Comparison of ENCODE assay signal across 8 mouse cellular contexts in the genomic region with DNA sequence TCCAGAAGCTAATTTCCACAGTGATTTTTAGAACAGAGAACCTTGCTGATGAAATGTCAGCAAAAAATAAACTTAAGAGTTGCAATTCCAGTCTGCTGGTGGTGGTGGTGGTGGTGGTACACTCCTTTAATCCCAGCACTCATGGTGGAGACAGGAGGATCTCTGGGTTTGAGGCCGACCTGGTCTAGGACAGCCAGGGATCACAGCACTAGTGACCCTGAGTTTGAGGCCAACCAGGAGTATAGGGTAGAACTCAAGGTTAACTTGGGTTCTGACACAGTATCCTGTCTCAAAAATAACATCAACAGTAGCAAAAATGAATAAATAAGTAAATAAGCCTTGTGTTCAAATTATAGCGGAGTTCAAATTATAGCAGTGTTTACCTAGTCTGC. TPM values are rescaled to one million over a fixed set of nuclear protein-coding genes. Genes with fewer than 3 reads are reported as not detected.
A peak's percentile ranks its signal among the peaks of the same experiment; 100 is the strongest.
DNase-seq lines count a peak whose midpoint lies in the region; ATAC-seq and TF ChIP-seq lines count a peak whose summit lies in the region.

No protein-coding gene starts in this region.

- peaks cover 3% of the 10 kb centered on the region; the same call in 1 of the 2 replicates for H3K36me3 ChIP-seq in heart, adult 2 months (ENCODE audit: control insufficient read depth, insufficient read depth, low read length)
- H3K36me3 ChIP-seq in CH12.LX (replicated peaks in 1 of 2; ENCODE audit: control insufficient read depth in 1 of 2, insufficient read depth in 1 of 2, low read length in 1 of 2), result peaks cover 0 to 8% of the 10 kb centered on the region in 2 experiments
- no peaks in the 10 kb centered on the region for H3K36me3 ChIP-seq in forebrain, embryonic 16.5 days (ENCODE audit: control insufficient read depth, insufficient read depth)
- H3K36me3 ChIP-seq in liver, embryonic 14.5 days (replicated peaks; ENCODE audit: control insufficient read depth, insufficient read depth, low read depth), result no peaks in the 10 kb centered on the region

- TF ChIP-seq EP300 in heart, adult 2 months (IDR thresholded peaks at IDR 0.05; ENCODE audit: insufficient read depth, low read depth, low read length), result no peak
- no peak for TF ChIP-seq EP300 in CH12.LX (IDR thresholded peaks at IDR 0.05; ENCODE audit: low read length)
- no peak for TF ChIP-seq EP300 in liver, embryonic 14.5 days (IDR thresholded peaks at IDR 0.05; ENCODE audit: low read depth)

- 53% methylated on average over 2 of the region's 2 CpGs for WGBS in heart, adult 2 months
- 54% methylated on average over 2 of the region's 2 CpGs for WGBS in forebrain, embryonic 16.5 days
- 50% methylated on average over 2 of the region's 2 CpGs for WGBS in liver, embryonic 14.5 days (ENCODE audit: insufficient replicate concordance)

- no peak for TF ChIP-seq RAD21 in CH12.LX (IDR thresholded peaks at IDR 0.05; ENCODE audit: low read depth, low read length)

- in situ Hi-C loops in CH12.LX (cut with MboI; ENCODE audit: low pct_ligation_motif_present, low pct_unique_long_range_greater_than_20kb, low sequenced_read_pairs), result no loop called here

- peaks cover 4% of the 10 kb centered on the region for H3K4me1 ChIP-seq in heart, adult 2 months (ENCODE audit: control insufficient read depth, insufficient read depth, low read length)
- peaks cover 2 to 18% of the 10 kb centered on the region in 2 experiments; a peak in 3 of 4 replicates for H3K4me1 ChIP-seq in CH12.LX (ENCODE audit: control insufficient read depth in 1 of 2, insufficient read depth in 2 of 2)
- H3K4me1 ChIP-seq in forebrain, embryonic 16.5 days (replicated peaks; ENCODE audit: control insufficient read depth, insufficient read depth, low read length), result peaks cover 18% of the 10 kb centered on the region
- peaks cover 3 to 12% of the 10 kb centered on the region in 2 experiments; a peak in 3 of 4 replicates for H3K4me1 ChIP-seq in liver, embryonic 14.5 days (replicated peaks; ENCODE audit: control insufficient read depth in 2 of 2, insufficient read depth in 2 of 2, low read length in 1 of 2)

- H3K27ac ChIP-seq in heart, adult 2 months, result peak overlapping the region; percentile 88
- peak overlapping the region; percentile 40; the same call in 1 of the 2 replicates for H3K27ac ChIP-seq in CH12.LX (ENCODE audit: insufficient read depth, low read depth)
- no peak overlapping the region for H3K27ac ChIP-seq in forebrain, embryonic 16.5 days (ENCODE audit: low read length)
- no peak overlapping the region; the same call in 1 of the 2 replicates for H3K27ac ChIP-seq in liver, embryonic 14.5 days

- TF ChIP-seq CTCF in heart, adult 2 months (IDR thresholded peaks at IDR 0.05), result no peak
- TF ChIP-seq CTCF in CH12.LX (conservative IDR thresholded peaks at IDR 0.05 in 1 of 2, IDR thresholded peaks at IDR 0.05 in 1 of 2; ENCODE audit: low read depth in 2 of 2, low read length in 2 of 2), result no peak
- TF ChIP-seq CTCF in liver, embryonic 14.5 days (IDR thresholded peaks at IDR 0.05; ENCODE audit: low read depth), result no peak

- no peak for TF ChIP-seq POLR2A in heart, adult 2 months (IDR thresholded peaks at IDR 0.05; ENCODE audit: insufficient read depth, low read depth, low read length)
- TF ChIP-seq POLR2A in CH12.LX (IDR thresholded peaks at IDR 0.05; ENCODE audit: low read depth, low read length), result no peak

- H3K4me3 ChIP-seq in heart, adult 2 months, result peak overlapping the region; percentile 68; the same call in 1 of the 2 replicates
- peak overlapping the region; percentile 19 to 80 (median 69) for H3K4me3 ChIP-seq in CH12.LX (replicated peaks in 1 of 3; ENCODE audit: low read depth in 2 of 3, low read length in 2 of 3, poor library complexity in 1 of 3)
- no peak overlapping the region; the same call in 1 of the 2 replicates for H3K4me3 ChIP-seq in forebrain, embryonic 16.5 days (replicated peaks; ENCODE audit: low read length)
- peak overlapping the region; percentile 85 to 91; a peak in 2 of 4 replicates for H3K4me3 ChIP-seq in liver, embryonic 14.5 days (ENCODE audit: insufficient read depth in 1 of 2, low read depth in 2 of 2, low read length in 2 of 2)

- ATAC-seq in forebrain, embryonic 16.5 days, result no peak
- no peak for ATAC-seq in liver, embryonic 14.5 days (ENCODE audit: insufficient read depth)

- H3K9me3 ChIP-seq in CH12.LX (replicated peaks; ENCODE audit: low read length), result no peaks in the 10 kb centered on the region
- no peaks in the 10 kb centered on the region for H3K9me3 ChIP-seq in forebrain, embryonic 16.5 days (ENCODE audit: control insufficient read depth, low read length)
- H3K9me3 ChIP-seq in liver, embryonic 14.5 days (ENCODE audit: control insufficient read depth, low read length), result no peaks in the 10 kb centered on the region

- H3K79me2 ChIP-seq in heart, adult 2 months (replicated peaks; ENCODE audit: control insufficient read depth, insufficient read depth, low read length), result peaks cover 4% of the 10 kb centered on the region
- H3K79me2 ChIP-seq in CH12.LX (replicated peaks; ENCODE audit: control insufficient read depth, extremely low read depth, insufficient read depth, poor library complexity, severe bottlenecking), result peaks cover 13% of the 10 kb centered on the region

- dilution Hi-C loops in CH12.LX (cut with MboI; ENCODE audit: extremely low pct_ligation_motif_present, extremely low pct_unique_long_range_greater_than_20kb, low sequenced_read_pairs), result no loop called here

- H3K9ac ChIP-seq in heart, adult 2 months (ENCODE audit: low read depth, low read length), result peak overlapping the region; percentile 31; the same call in 1 of the 2 replicates
- H3K9ac ChIP-seq in CH12.LX (ENCODE audit: insufficient read depth, low read depth), result peak overlapping the region; percentile 95
- H3K9ac ChIP-seq in forebrain, embryonic 16.5 days (replicated peaks; ENCODE audit: low read depth, low read length), result no peak overlapping the region
- peak overlapping the region; percentile 76 for H3K9ac ChIP-seq in liver, embryonic 14.5 days (replicated peaks)

- peak overlapping the region; percentile 98 for H3K4me2 ChIP-seq in CH12.LX (ENCODE audit: insufficient read depth, low read depth, poor library complexity, severe bottlenecking)
- peak overlapping the region; percentile 66 for H3K4me2 ChIP-seq in forebrain, embryonic 16.5 days (ENCODE audit: low read length)
- peak overlapping the region; percentile 74 for H3K4me2 ChIP-seq in liver, embryonic 14.5 days (ENCODE audit: low read depth)

- no peaks in the 10 kb centered on the region for H3K27me3 ChIP-seq in heart, adult 2 months (ENCODE audit: control insufficient read depth, insufficient read depth, low read length)
- no peaks in the 10 kb centered on the region for H3K27me3 ChIP-seq in CH12.LX (replicated peaks)
- no peaks in the 10 kb centered on the region for H3K27me3 ChIP-seq in forebrain, embryonic 16.5 days (replicated peaks; ENCODE audit: control insufficient read depth, insufficient read depth, low read length)
- no peaks in the 10 kb centered on the region for H3K27me3 ChIP-seq in liver, embryonic 14.5 days (ENCODE audit: control insufficient read depth, insufficient read depth, low read length)

- intact Hi-C loops in heart, adult 2 months (cut with DNase I), result loop anchor here (5.0 kb wide), 1 partner anchor 46 kb away; no protein-coding TSS in a partner anchor

- DNase-seq in heart, adult 2 months, result no peak
- no peak for DNase-seq in heart, postnatal 4 days
- no peak for DNase-seq in CH12.LX (ENCODE audit: extremely low read depth)
- DNase-seq in liver, embryonic 14.5 days (ENCODE audit: low read depth in 3 of 3, low spot score in 3 of 3), result no peak
- no peak for DNase-seq in ovary, postnatal 14 days (ENCODE audit: low spot score)
- DNase-seq in urinary bladder, postnatal 36 days (ENCODE audit: low spot score in 2 of 2), result no peak
- no peak for DNase-seq in thymus, adult 18-20 months

RNA-seq across cellular contexts. Expression of a gene that starts 1.6 kb away (rescaled TPM):
- 100 to 1,000 TPM; 151 to 171 TPM for total RNA-seq in heart, adult 2 months (2021)
- 120 and 154 TPM in 2 replicates for polyA plus RNA-seq in heart, adult 2 months (2012; rRNA removed)
- total RNA-seq in heart, postnatal 4 days (2021), result 100 to 1,000 TPM; 115 to 116 TPM
- total RNA-seq in CH12.LX (2012; rRNA removed), result 7.3 and 8.7 TPM in 2 replicates
- total RNA-seq in CH12.LX (2014; rRNA removed), result 4.2 and 7.0 TPM in 2 replicates
- 23.6 and 29.2 TPM in 2 replicates for polyA plus RNA-seq in CH12.LX (2012; ENCODE audit: insufficient read length, low read depth)
- 37.5 and 39.7 TPM in 2 replicates for polyA plus RNA-seq in forebrain, embryonic 16.5 days (2015; fragmentation: Nextera tagmentation; extraction: Ambion mirVana)
- 10.9 and 16.2 TPM in 2 replicates for polyA plus RNA-seq in liver, embryonic 14.5 days (2012; rRNA removed)
- polyA plus RNA-seq in liver, embryonic 14.5 days (2014; fragmentation: Nextera tagmentation; extraction: Ambion mirVana), result 9.0 and 14.0 TPM in 2 replicates

RNA-seq across cellular contexts. Expression of a gene that starts 11.5 kb away (rescaled TPM):
- not detected for total RNA-seq in heart, adult 2 months (2021)
- polyA plus RNA-seq in heart, adult 2 months (2012; rRNA removed), result 0.18 TPM in 1 of 2 replicates, not detected in the other
- not detected for total RNA-seq in heart, postnatal 4 days (2021)
- total RNA-seq in CH12.LX (2012; rRNA removed) (0.08 and 0.38 TPM in 2 replicates), CH12.LX (2014; rRNA removed) (not detected in 2 replicates)
- 0.20 TPM in 1 of 2 replicates, not detected in the other for polyA plus RNA-seq in CH12.LX (2012; ENCODE audit: insufficient read length, low read depth)
- polyA plus RNA-seq in forebrain, embryonic 16.5 days (2015; fragmentation: Nextera tagmentation; extraction: Ambion mirVana), result not detected in 2 replicates
- 1.5 and 2.0 TPM in 2 replicates for polyA plus RNA-seq in liver, embryonic 14.5 days (2012; rRNA removed)
- polyA plus RNA-seq in liver, embryonic 14.5 days (2014; fragmentation: Nextera tagmentation; extraction: Ambion mirVana), result 2.1 and 2.4 TPM in 2 replicates

RNA-seq across cellular contexts. Expression of a gene that starts 27.5 kb away (rescaled TPM):
- not detected for total RNA-seq in heart, adult 2 months (2021)
- not detected in 2 replicates for polyA plus RNA-seq in heart, adult 2 months (2012; rRNA removed)
- not detected for total RNA-seq in heart, postnatal 4 days (2021)
- total RNA-seq in CH12.LX (2012; rRNA removed) (1.3 and 2.6 TPM in 2 replicates), CH12.LX (2014; rRNA removed) (0.85 and 0.89 TPM in 2 replicates)
- 0.65 and 0.83 TPM in 2 replicates for polyA plus RNA-seq in CH12.LX (2012; ENCODE audit: insufficient read length, low read depth)
- polyA plus RNA-seq in forebrain, embryonic 16.5 days (2015; fragmentation: Nextera tagmentation; extraction: Ambion mirVana), result not detected in 2 replicates
- 0.59 and 0.61 TPM in 2 replicates for polyA plus RNA-seq in liver, embryonic 14.5 days (2012; rRNA removed)
- polyA plus RNA-seq in liver, embryonic 14.5 days (2014; fragmentation: Nextera tagmentation; extraction: Ambion mirVana), result 0.28 and 0.38 TPM in 2 replicates

RNA-seq across cellular contexts. Expression of a gene that starts 40.0 kb away (rescaled TPM):
- under 1 TPM; 0.91 to 0.96 TPM for total RNA-seq in heart, adult 2 months (2021)
- polyA plus RNA-seq in heart, adult 2 months (2012; rRNA removed), result 2.4 and 3.2 TPM in 2 replicates
- total RNA-seq in heart, postnatal 4 days (2021), result 1 to 10 TPM; 4.0 to 4.1 TPM
- 0.13 and 0.42 TPM in 2 replicates for total RNA-seq in CH12.LX (2012; rRNA removed)
- total RNA-seq in CH12.LX (2014; rRNA removed), result not detected in 2 replicates
- polyA plus RNA-seq in CH12.LX (2012; ENCODE audit: insufficient read length, low read depth), result 0.10 and 0.14 TPM in 2 replicates
- polyA plus RNA-seq in forebrain, embryonic 16.5 days (2015; fragmentation: Nextera tagmentation; extraction: Ambion mirVana), result 1.3 and 1.4 TPM in 2 replicates
- 1.1 and 1.4 TPM in 2 replicates for polyA plus RNA-seq in liver, embryonic 14.5 days (2012; rRNA removed)
- polyA plus RNA-seq in liver, embryonic 14.5 days (2014; fragmentation: Nextera tagmentation; extraction: Ambion mirVana), result 0.15 and 0.27 TPM in 2 replicates

RNA-seq across cellular contexts. Expression of a gene that starts 60.0 kb away (rescaled TPM):
- total RNA-seq in heart, adult 2 months (2021), result 1 to 10 TPM; 2.3 to 2.4 TPM
- 2.5 and 4.8 TPM in 2 replicates for polyA plus RNA-seq in heart, adult 2 months (2012; rRNA removed)
- 1 to 10 TPM; 2.0 to 2.9 TPM for total RNA-seq in heart, postnatal 4 days (2021)
- 32.5 and 33.7 TPM in 2 replicates for total RNA-seq in CH12.LX (2012; rRNA removed)
- 32.4 and 34.0 TPM in 2 replicates for total RNA-seq in CH12.LX (2014; rRNA removed)
- polyA plus RNA-seq in CH12.LX (2012; ENCODE audit: insufficient read length, low read depth), result 42.4 and 44.7 TPM in 2 replicates
- 0.49 and 1.2 TPM in 2 replicates for polyA plus RNA-seq in forebrain, embryonic 16.5 days (2015; fragmentation: Nextera tagmentation; extraction: Ambion mirVana)
- 7.3 and 8.8 TPM in 2 replicates for polyA plus RNA-seq in liver, embryonic 14.5 days (2012; rRNA removed)
- 12.4 and 13.4 TPM in 2 replicates for polyA plus RNA-seq in liver, embryonic 14.5 days (2014; fragmentation: Nextera tagmentation; extraction: Ambion mirVana)

Comparison
In these comparisons a context has a peak if more than half of its experiments do, and no peak if none do; other contexts are left out.
1. H3K27ac ChIP-seq: peak in heart, adult 2 months (single experiment) and CH12.LX (single experiment); none in forebrain, embryonic 16.5 days (single experiment) and liver, embryonic 14.5 days (single experiment).
2. Peak in every context shown above with its lines, with median percentiles within 50 percentile points of each other: H3K4me2 ChIP-seq.